Mouse (Mus musculus) heart, postnatal 0 days (tissue): ENCODE data around the gene Taf10. TPM values are rescaled to one million over a fixed set of nuclear protein-coding genes. Genes with fewer than 3 reads are reported as not detected.

Experiments
- ATAC-seq: fragments of 200-750 bp; cut with Nextera tagmentation; 2 replicates; pipeline ENCODE4 v1.8.0; 2017; ENCODE audit warnings: low read depth, moderate number of reproducible peaks, moderate library complexity; ENCODE audit not compliant: insufficient read depth
- DNase-seq: peaks from one replicate; pipeline ENCODE4 v3.0.0-alpha.2; 2016; ENCODE audit warnings: low spot score
- H3K27ac ChIP-seq: fragments of 300-500 bp; sonication (generic); 2 replicates; pipeline ENCODE4 v1.5.1; 2014; ENCODE audit warnings: low read depth, mild to moderate bottlenecking
- H3K27me3 ChIP-seq: fragments of 300-500 bp; sonication (generic); 2 replicates; pipeline ENCODE4 v1.6.1; 2014; ENCODE audit warnings: low read length, mixed read lengths; ENCODE audit not compliant: control insufficient read depth, insufficient read depth
- H3K36me3 ChIP-seq: fragments of 300-500 bp; sonication (generic); replicated peaks from 2 replicates; pipeline ENCODE4 v1.6.1; 2014; ENCODE audit warnings: low read length, mixed read lengths; ENCODE audit not compliant: control insufficient read depth, insufficient read depth
- H3K4me1 ChIP-seq: fragments of 300-500 bp; sonication (generic); 2 replicates; pipeline ENCODE4 v1.6.1; 2014; ENCODE audit warnings: antibody characterized with exemption; ENCODE audit not compliant: control insufficient read depth, insufficient read depth
- H3K4me2 ChIP-seq: fragments of 300-500 bp; sonication (generic); 2 replicates; pipeline ENCODE4 v1.6.1; 2014; ENCODE audit warnings: low read depth, mild to moderate bottlenecking, low read length, moderate library complexity
- H3K4me3 ChIP-seq: fragments of 300-500 bp; sonication (generic); 2 replicates; pipeline ENCODE4 v1.5.1; 2014; ENCODE audit warnings: low read depth, low read length
- H3K9ac ChIP-seq: fragments of 300-500 bp; sonication (generic); replicated peaks from 2 replicates; pipeline ENCODE4 v1.6.1; 2014; ENCODE audit warnings: low read depth, low read length, mixed read lengths
- H3K9me3 ChIP-seq: fragments of 300-500 bp; sonication (generic); replicated peaks from 2 replicates; pipeline ENCODE4 v1.6.1; 2016; ENCODE audit warnings: low read length; ENCODE audit not compliant: control insufficient read depth
- CTCF ChIP-seq: IDR thresholded peaks from 2 replicates; pipeline ENCODE4 v1.5.1; 2016; ENCODE audit warnings: antibody characterized with exemption, control low read depth, low read depth
- EP300 ChIP-seq: IDR thresholded peaks from 2 replicates; pipeline ENCODE4 v1.6.1; 2016; ENCODE audit warnings: antibody characterized with exemption, low read depth
- WGBS: fragments of 180-500 bp; shearing (Covaris S2); extraction: QIAGEN DNeasy Blood & Tissue Kit; methylation state at CpG from one replicate; pipeline ENCODE4 v1.1.7; 2014; 5-methylcytosine and 5-hydroxymethylcytosine counted together
- polyA plus RNA-seq: library from polyadenylated mRNA; unstranded; fragments of >200 nt; fragmentation: Nextera tagmentation; extraction: Ambion mirVana; gene quantifications from 2 replicates; pipeline ENCODE4 v1.2.1, GENCODE M21; 2015
- total RNA-seq: library from RNA; depleted of rRNA; stranded (reverse); fragments of >200 nt; gene quantifications from 2 replicates; pipeline ENCODE4 v1.2.3, GENCODE M21; 2014; ENCODE audit warnings: low replicate concordance; rRNA removed

The Taf10 gene
- total RNA-seq (108 and 159 TPM in 2 replicates), polyA plus RNA-seq (80.1 and 88.4 TPM in 2 replicates)

GRCm38 (mm10) chr7:105743926-105744590 lies at the start of gene Taf10:
Gene Taf10 (minus strand): TSS chr7:105744361.
- Histone ChIP-seq H3K4me1 (peaks cover 9% of the 10 kb centered on the region), H3K9ac (peak within 1 kb of the TSS; percentile 83), H3K4me2 (peak within 1 kb of the TSS; percentile 70), H3K9me3 (no peaks in the 10 kb centered on the region), H3K36me3 (peaks cover 57% of the 10 kb centered on the region), H3K27me3 (no peaks in the 10 kb centered on the region), H3K27ac (peak within 1 kb of the TSS; percentile 73), H3K4me3 (peak within 1 kb of the TSS; percentile 80)
- WGBS: under 1% methylated on average over 64 of the region's 67 CpGs
- peak; percentile 94 for DNase-seq
- TF ChIP-seq EP300 (no peak), CTCF (peak; percentile 39)
- ATAC-seq: peak; percentile 98

DNA sequence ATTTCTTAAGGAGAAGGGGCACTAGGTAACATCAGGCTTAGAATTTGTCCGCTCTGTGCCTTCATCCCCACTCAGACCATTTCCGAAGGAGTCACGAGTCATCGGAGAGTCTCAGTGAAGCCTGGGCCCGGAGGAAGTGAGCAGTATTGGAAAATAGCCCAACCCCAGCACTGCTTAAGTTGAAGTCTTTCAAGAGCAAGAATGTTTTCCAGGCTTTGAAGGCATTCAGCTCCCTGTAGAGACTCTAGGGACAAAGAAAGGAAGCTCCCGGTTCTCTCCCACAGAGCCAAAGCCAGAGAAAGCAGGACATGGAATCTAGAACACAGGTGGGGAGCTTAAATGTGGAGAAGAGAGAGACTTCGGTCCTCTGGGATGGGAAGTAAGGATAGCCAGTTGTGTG lies 49.5 kb upstream of the Taf10 start:
- DNase-seq (no peak), ATAC-seq (peak; percentile 58)
- H3K27ac ChIP-seq: peak overlapping the region; percentile 56
- H3K4me3 ChIP-seq: no peak overlapping the region
- no peak overlapping the region for H3K9ac ChIP-seq
- no peaks in the 10 kb centered on the region for H3K27me3 ChIP-seq
- H3K36me3 ChIP-seq: no peaks in the 10 kb centered on the region
- H3K4me1 ChIP-seq: no peaks in the 10 kb centered on the region
- TF ChIP-seq EP300: no peak
- TF ChIP-seq CTCF: no peak
- no peak overlapping the region for H3K4me2 ChIP-seq
- no peaks in the 10 kb centered on the region for H3K9me3 ChIP-seq
- WGBS: 50% methylated on average over 7 of the region's 7 CpGs

GRCm38 (mm10) chr7:105791147-105791546 lies 47.0 kb upstream of the Taf10 start:
- H3K4me1 ChIP-seq: no peaks in the 10 kb centered on the region
- no peak overlapping the region for H3K27ac ChIP-seq
- no peak overlapping the region for H3K4me3 ChIP-seq
- no peak overlapping the region for H3K4me2 ChIP-seq
- no peaks in the 10 kb centered on the region for H3K9me3 ChIP-seq
- TF ChIP-seq EP300: no peak
- TF ChIP-seq CTCF: no peak
- no peaks in the 10 kb centered on the region for H3K36me3 ChIP-seq
- 79% methylated on average over 1 of the region's 1 CpGs for WGBS
- DNase-seq (no peak), ATAC-seq (no peak)
- peaks cover 19% of the 10 kb centered on the region for H3K27me3 ChIP-seq
- H3K9ac ChIP-seq: no peak overlapping the region

GRCm38 (mm10) chr7:105787285-105788140 lies 43.4 kb upstream of the Taf10 start, which contains the start of gene Dchs1:
Gene Dchs1 (minus strand): TSS chr7:105787654.
- Histone ChIP-seq H3K36me3 (no peaks in the 10 kb centered on the region), H3K4me3 (peak within 1 kb of the TSS; percentile 78), H3K9ac (peak within 1 kb of the TSS; percentile 76), H3K4me2 (peak within 1 kb of the TSS; percentile 67), H3K27me3 (peaks cover 21% of the 10 kb centered on the region), H3K27ac (peak within 1 kb of the TSS; percentile 90), H3K9me3 (no peaks in the 10 kb centered on the region), H3K4me1 (no peaks in the 10 kb centered on the region)
- ATAC-seq: peak; percentile 60
- DNase-seq: no peak
- WGBS: under 1% methylated on average over 53 of the region's 97 CpGs
- no peak for TF ChIP-seq CTCF
- no peak for TF ChIP-seq EP300

GRCm38 (mm10) chr7:105786506-105787284 lies 42.5 kb upstream of the Taf10 start:
- ATAC-seq (peak; percentile 33; the same call in 1 of the 2 replicates), DNase-seq (no peak)
- peak overlapping the region; percentile 76 for H3K9ac ChIP-seq
- H3K27ac ChIP-seq: peak overlapping the region; percentile 90
- 11% methylated on average over 20 of the region's 20 CpGs for WGBS
- TF ChIP-seq CTCF: no peak
- no peak for TF ChIP-seq EP300
- peaks cover 21% of the 10 kb centered on the region for H3K27me3 ChIP-seq
- H3K9me3 ChIP-seq: no peaks in the 10 kb centered on the region
- no peaks in the 10 kb centered on the region for H3K36me3 ChIP-seq
- H3K4me1 ChIP-seq: no peaks in the 10 kb centered on the region
- peak overlapping the region; percentile 67 for H3K4me2 ChIP-seq
- peak overlapping the region; percentile 78 for H3K4me3 ChIP-seq
